Comparison of ENCODE assay signal across 14 mouse cellular contexts in the genomic region with DNA sequence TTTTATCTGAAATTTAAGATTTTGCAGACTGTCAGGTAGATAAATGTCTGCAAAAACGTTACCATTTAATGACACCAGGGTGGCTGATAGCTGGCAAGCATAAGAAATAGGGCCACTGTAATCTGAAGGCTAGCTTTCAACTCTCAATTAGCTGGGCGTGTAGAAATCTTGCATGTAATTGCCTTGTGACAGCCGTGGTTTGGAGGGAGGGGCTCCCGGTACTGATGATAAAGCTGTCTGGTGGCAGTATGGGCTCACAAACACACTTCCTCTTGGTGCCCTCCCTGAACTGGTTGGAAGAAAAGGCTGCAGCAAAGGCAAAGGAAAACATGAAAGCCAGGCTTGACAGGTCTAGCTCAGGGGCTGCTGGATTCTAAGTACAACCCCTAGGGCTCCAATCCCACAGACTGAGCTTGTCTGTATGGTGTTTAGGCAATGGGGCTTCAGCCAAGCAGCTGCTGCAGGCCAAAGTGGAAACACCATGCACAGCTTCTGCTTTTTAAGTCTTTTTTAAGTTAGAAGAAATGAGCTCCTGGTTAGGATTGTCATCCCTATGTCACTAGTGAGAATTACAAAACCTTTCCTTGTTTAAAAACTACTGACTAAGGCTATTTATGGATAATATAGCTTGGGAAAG.
DNase-seq lines count a peak whose midpoint lies in the region; ATAC-seq and TF ChIP-seq lines count a peak whose summit lies in the region.
"Had no signal": no experiment of that assay in that cellular context is flagged by ENCODE, and none has a peak within 500 bp of the region (broad histone marks: within the 10 kb centered on the region; RNA-seq: fewer than 3 reads in every experiment).

No protein-coding gene starts in this region.

- H3K27ac ChIP-seq in intestine, embryonic 15.5 days = no peak overlapping the region
- H3K27ac ChIP-seq in intestine, postnatal 0 days (ENCODE audit: low read depth, low read length) = no peak overlapping the region
- H3K27ac ChIP-seq: lung, embryonic 15.5 days had no signal

- no peaks in the 10 kb centered on the region for H3K27me3 ChIP-seq in intestine, embryonic 15.5 days (replicated peaks)
- no peaks in the 10 kb centered on the region for H3K27me3 ChIP-seq in intestine, postnatal 0 days (replicated peaks; ENCODE audit: control insufficient read depth, insufficient read depth, low read length)
- H3K27me3 ChIP-seq: lung, embryonic 15.5 days had no signal

- DNase-seq in MN1 (ENCODE audit: low spot score) = peak; percentile 62
- peak; percentile 39 for DNase-seq in embryo, embryonic 10.5 days (ENCODE audit: low spot score)
- no peak for DNase-seq in kidney, adult 11 months
- DNase-seq: cerebellum, adult 2 months; kidney, postnatal 25 days; layer of hippocampus, postnatal 36 days; right cerebral cortex, postnatal 4 days; thymus, postnatal 25 days had no signal

- 18% methylated on average over 4 of the region's 4 CpGs for WGBS in intestine, embryonic 15.5 days
- WGBS in intestine, postnatal 0 days = 18% methylated on average over 4 of the region's 4 CpGs

- no peak overlapping the region for H3K9ac ChIP-seq in intestine, embryonic 15.5 days
- H3K9ac ChIP-seq in intestine, postnatal 0 days (ENCODE audit: low read depth, low read length) = no peak overlapping the region
- H3K9ac ChIP-seq: lung, embryonic 15.5 days had no signal

- peak; percentile 67 for ATAC-seq in intestine, embryonic 15.5 days
- no peak for ATAC-seq in intestine, postnatal 0 days
- peak; percentile 83 to 91 for ATAC-seq in hematopoietic stem cell, adult 5-6 weeks (replicated peaks in 1 of 2; ENCODE audit: insufficient read depth in 1 of 2, low FRiP score in 2 of 2, low TSS enrichment in 1 of 2, low read depth in 1 of 2, poor library complexity in 2 of 2, severe bottlenecking in 2 of 2)
- ATAC-seq in activated CD4-positive, CD25-positive, alpha-beta regulatory T cell, adult 4 months = no peak

- TF ChIP-seq CTCF in intestine, postnatal 0 days (IDR thresholded peaks at IDR 0.05; ENCODE audit: low read depth) = no peak

- H3K4me1 ChIP-seq in intestine, embryonic 15.5 days (replicated peaks) = no peaks in the 10 kb centered on the region; the same call in 1 of the 2 replicates
- no peaks in the 10 kb centered on the region; the same call in 1 of the 2 replicates for H3K4me1 ChIP-seq in intestine, postnatal 0 days (replicated peaks; ENCODE audit: control insufficient read depth, insufficient read depth, low read length)
- H3K4me1 ChIP-seq: lung, embryonic 15.5 days had no signal

- no peak overlapping the region for H3K4me2 ChIP-seq in intestine, embryonic 15.5 days (replicated peaks)
- H3K4me2 ChIP-seq in intestine, postnatal 0 days (replicated peaks; ENCODE audit: low read depth) = no peak overlapping the region
- H3K4me2 ChIP-seq: heart, embryonic 11.5 days; lung, embryonic 15.5 days had no signal

- no peaks in the 10 kb centered on the region for H3K9me3 ChIP-seq in intestine, embryonic 15.5 days
- no peaks in the 10 kb centered on the region for H3K9me3 ChIP-seq in intestine, postnatal 0 days (ENCODE audit: control insufficient read depth)
- H3K9me3 ChIP-seq: lung, embryonic 15.5 days had no signal

- no peak overlapping the region for H3K4me3 ChIP-seq in intestine, embryonic 15.5 days (replicated peaks)
- no peak overlapping the region for H3K4me3 ChIP-seq in intestine, postnatal 0 days (ENCODE audit: low read depth, low read length)
- H3K4me3 ChIP-seq: lung, embryonic 15.5 days had no signal

- H3K36me3 ChIP-seq in intestine, embryonic 15.5 days = no peaks in the 10 kb centered on the region
- H3K36me3 ChIP-seq in intestine, postnatal 0 days (ENCODE audit: control insufficient read depth, insufficient read depth) = no peaks in the 10 kb centered on the region
- H3K36me3 ChIP-seq: lung, embryonic 15.5 days had no signal

Comparison
In these comparisons a context has a peak if more than half of its experiments do, and no peak if none do; other contexts are left out.
1. ATAC-seq: peak in intestine, embryonic 15.5 days (single experiment) and hematopoietic stem cell, adult 5-6 weeks (2 of 2); none in intestine, postnatal 0 days (single experiment) and activated CD4-positive, CD25-positive, alpha-beta regulatory T cell, adult 4 months (single experiment).